9 mouse cellular contexts compared by ENCODE assay signal in genomic region chr7:113251001-113251400, GRCm38 (mm10). TPM values are rescaled to one million over a fixed set of nuclear protein-coding genes. Genes with fewer than 3 reads are reported as not detected.
DNase-seq lines count a peak whose midpoint lies in the region; ATAC-seq lines count a peak whose summit lies in the region.
"Had no signal": no experiment of that assay in that cellular context is flagged by ENCODE, and none has a peak within 500 bp of the region (broad histone marks: within the 10 kb centered on the region; RNA-seq: fewer than 3 reads in every experiment).

No protein-coding gene starts in this region.

- H3K4me2 ChIP-seq in embryonic facial prominence, embryonic 12.5 days (replicated peaks): no peak overlapping the region
- no peak overlapping the region for H3K4me2 ChIP-seq in forebrain, embryonic 15.5 days (replicated peaks)
- H3K4me2 ChIP-seq in midbrain, embryonic 16.5 days (ENCODE audit: low read length): no peak overlapping the region; the same call in 1 of the 2 replicates

- no peaks in the 10 kb centered on the region for H3K9me3 ChIP-seq in embryonic facial prominence, embryonic 12.5 days
- no peaks in the 10 kb centered on the region for H3K9me3 ChIP-seq in embryonic facial prominence, embryonic 10.5 days
- H3K9me3 ChIP-seq in forebrain, embryonic 15.5 days: no peaks in the 10 kb centered on the region
- H3K9me3 ChIP-seq in midbrain, embryonic 16.5 days (replicated peaks; ENCODE audit: control insufficient read depth, low read length, poor library complexity, severe bottlenecking): no peaks in the 10 kb centered on the region

- 64% methylated on average over 3 of the region's 3 CpGs for WGBS in embryonic facial prominence, embryonic 12.5 days
- 79% methylated on average over 3 of the region's 3 CpGs for WGBS in embryonic facial prominence, embryonic 10.5 days
- WGBS in forebrain, embryonic 15.5 days: 32% methylated on average over 3 of the region's 3 CpGs
- 51% methylated on average over 3 of the region's 3 CpGs for WGBS in midbrain, embryonic 16.5 days

- no peaks in the 10 kb centered on the region for H3K27me3 ChIP-seq in embryonic facial prominence, embryonic 12.5 days
- no peaks in the 10 kb centered on the region for H3K27me3 ChIP-seq in embryonic facial prominence, embryonic 10.5 days (replicated peaks; ENCODE audit: low read depth, poor library complexity, severe bottlenecking)
- no peaks in the 10 kb centered on the region for H3K27me3 ChIP-seq in forebrain, embryonic 15.5 days
- H3K27me3 ChIP-seq in midbrain, embryonic 16.5 days (ENCODE audit: control insufficient read depth, insufficient read depth, low read depth, low read length): no peaks in the 10 kb centered on the region

- H3K27ac ChIP-seq in embryonic facial prominence, embryonic 12.5 days: no peak overlapping the region
- H3K27ac ChIP-seq in embryonic facial prominence, embryonic 10.5 days (replicated peaks): no peak overlapping the region
- peak overlapping the region; percentile 89 for H3K27ac ChIP-seq in forebrain, embryonic 15.5 days (replicated peaks)
- peak overlapping the region; percentile 75 for H3K27ac ChIP-seq in midbrain, embryonic 16.5 days (ENCODE audit: low read length)
- H3K27ac ChIP-seq: macrophage had no signal

- no peaks in the 10 kb centered on the region for H3K36me3 ChIP-seq in embryonic facial prominence, embryonic 12.5 days
- no peaks in the 10 kb centered on the region for H3K36me3 ChIP-seq in embryonic facial prominence, embryonic 10.5 days (replicated peaks)
- no peaks in the 10 kb centered on the region for H3K36me3 ChIP-seq in forebrain, embryonic 15.5 days
- no peaks in the 10 kb centered on the region for H3K36me3 ChIP-seq in midbrain, embryonic 16.5 days (ENCODE audit: control insufficient read depth, insufficient read depth, low read length)

- no peak overlapping the region for H3K4me3 ChIP-seq in embryonic facial prominence, embryonic 12.5 days
- no peak overlapping the region for H3K4me3 ChIP-seq in embryonic facial prominence, embryonic 10.5 days
- H3K4me3 ChIP-seq in forebrain, embryonic 15.5 days: no peak overlapping the region
- H3K4me3 ChIP-seq in midbrain, embryonic 16.5 days (ENCODE audit: low read depth, low read length): no peak overlapping the region

- ATAC-seq in embryonic facial prominence, embryonic 12.5 days (ENCODE audit: insufficient number of reproducible peaks, insufficient read depth, low FRiP score, low TSS enrichment): 0 out of 2 replicates have a peak, but pooled peaks have one; percentile 22
- peak; percentile 74 for ATAC-seq in forebrain, embryonic 15.5 days (replicated peaks)
- ATAC-seq in midbrain, embryonic 16.5 days: peak; percentile 66

- peaks cover 19% of the 10 kb centered on the region for H3K4me1 ChIP-seq in embryonic facial prominence, embryonic 12.5 days
- H3K4me1 ChIP-seq in embryonic facial prominence, embryonic 10.5 days: peaks cover 19% of the 10 kb centered on the region
- H3K4me1 ChIP-seq in forebrain, embryonic 15.5 days: peaks cover 52% of the 10 kb centered on the region
- H3K4me1 ChIP-seq in midbrain, embryonic 16.5 days (ENCODE audit: control insufficient read depth, insufficient read depth, low read length): peaks cover 41% of the 10 kb centered on the region

- H3K9ac ChIP-seq in embryonic facial prominence, embryonic 12.5 days: no peak overlapping the region
- no peak overlapping the region for H3K9ac ChIP-seq in forebrain, embryonic 15.5 days (replicated peaks)
- H3K9ac ChIP-seq in midbrain, embryonic 16.5 days (ENCODE audit: low read depth, low read length): no peak overlapping the region; the same call in 1 of the 2 replicates

- DNase-seq in embryonic facial prominence, embryonic 10.5 days (ENCODE audit: low spot score): no peak
- DNase-seq in adipocyte (ENCODE audit: low spot score): peak; percentile 83
- peak; percentile 23 to 47 for DNase-seq in kidney, adult 8-10 months
- DNase-seq in spleen, postnatal 14 days (ENCODE audit: low spot score in 2 of 2): no peak
- DNase-seq in ovary, postnatal 10 days (ENCODE audit: low spot score): no peak

RNA-seq across cellular contexts. Expression of gene Arntl, which starts 43.7 kb away (rescaled TPM):
- 8.5 and 9.8 TPM in 2 replicates for polyA plus RNA-seq in embryonic facial prominence, embryonic 12.5 days (2016; fragmentation: Nextera tagmentation; extraction: Ambion mirVana)
- 8.0 and 8.5 TPM in 2 replicates for polyA plus RNA-seq in embryonic facial prominence, embryonic 10.5 days (2016; fragmentation: Nextera tagmentation; extraction: Ambion mirVana)
- 16.0 and 16.2 TPM in 2 replicates for polyA plus RNA-seq in forebrain, embryonic 15.5 days (2015; fragmentation: Nextera tagmentation; extraction: Ambion mirVana)
- polyA plus RNA-seq in midbrain, embryonic 16.5 days (2015; fragmentation: Nextera tagmentation; extraction: Ambion mirVana): 21.0 and 22.8 TPM in 2 replicates

Comparison
In these comparisons a context has a peak if more than half of its experiments do, and no peak if none do; other contexts are left out.
1. ATAC-seq: peak in every context shown above with its lines; median percentile 74 in forebrain, embryonic 15.5 days; 66 in midbrain, embryonic 16.5 days; 22 in embryonic facial prominence, embryonic 12.5 days.
2. H3K27ac ChIP-seq: peak in forebrain, embryonic 15.5 days (single experiment) and midbrain, embryonic 16.5 days (single experiment); none in embryonic facial prominence, embryonic 12.5 days (single experiment) and embryonic facial prominence, embryonic 10.5 days (single experiment).
3. DNase-seq: peak in adipocyte (single experiment) and kidney, adult 8-10 months (2 of 2); none in embryonic facial prominence, embryonic 10.5 days (single experiment), spleen, postnatal 14 days (0 of 2) and ovary, postnatal 10 days (single experiment).